Mouse (Mus musculus): Measurements from ENCODE around the gene Foxa2.

GRCm38 (mm10) chr2:147996781-147997180, 50.0 kb downstream of the Foxa2 start:
- TF ChIP-seq CTCF (IDR thresholded peaks at IDR 0.05; ENCODE audit: borderline replicate concordance, control insufficient read depth, extremely low read depth, insufficient read depth, low read length, poor library complexity) = no peak
- no peak for TF ChIP-seq POLR2A (IDR thresholded peaks at IDR 0.05; ENCODE audit: control insufficient read depth, extremely low read depth, insufficient read depth, low read length, poor library complexity)

Data from thymus, adult 2 months (tissue).